Mouse (Mus musculus) cerebellum, adult 18-20 months (tissue): ENCODE data around the gene Ppfibp2.

Experiments used
- DNase-seq, 2 experiments: peaks; one replicate each; pipeline ENCODE4 v3.0.0; 2021

Gene Ppfibp2

GRCm38 (mm10) chr7:107757308-107758151 is 162.5 kb downstream of the Ppfibp2 start, which contains the start of gene Cyb5r2:
Gene Cyb5r2, minus strand, starts transcription at chr7:107758032.
- no peak for DNase-seq

GRCm38 (mm10) chr7:107770812-107771211 is 175.8 kb downstream of the Ppfibp2 start:
- DNase-seq: no peak

- DNase-seq: no peak
Measured at GRCm38 (mm10) chr7:107778216-107778615, 183.2 kb downstream of the Ppfibp2 start.

- peak; percentile 8 for DNase-seq
Measured at GRCm38 (mm10) chr7:107779611-107780010, 184.6 kb downstream of the Ppfibp2 start.

GRCm38 (mm10) chr7:107787977-107788620 is 193.1 kb downstream of the Ppfibp2 start:
- DNase-seq: no peak

GRCm38 (mm10) chr7:107796500-107796899 is 201.5 kb downstream of the Ppfibp2 start:
- DNase-seq: no peak
